Mouse (Mus musculus) neural tube, embryonic 13.5 days (tissue): ENCODE measurements around the gene Adcy7. TPM values are rescaled to one million over a fixed set of nuclear protein-coding genes. Genes with fewer than 3 reads are reported as not detected.

Experiments
- ATAC-seq: fragments of 200-750 bp; cut with Nextera tagmentation; 2 replicates; pipeline ENCODE4 v1.8.0; 2017; ENCODE audit warnings: low read depth, mild to moderate bottlenecking, moderate TSS enrichment, moderate library complexity
- H3K27ac ChIP-seq: fragments of 300-500 bp; sonication (generic); replicated peaks from 2 replicates; pipeline ENCODE4 v1.5.1; 2015; ENCODE audit warnings: moderate library complexity, mild to moderate bottlenecking, inconsistent platforms
- H3K27me3 ChIP-seq: fragments of 300-500 bp; sonication (generic); 2 replicates; pipeline ENCODE4 v1.6.1; 2015; ENCODE audit warnings: mild to moderate bottlenecking, inconsistent platforms
- H3K36me3 ChIP-seq: fragments of 300-500 bp; sonication (generic); 2 replicates; pipeline ENCODE4 v1.6.1; 2015; ENCODE audit warnings: mild to moderate bottlenecking, inconsistent platforms
- H3K4me1 ChIP-seq: fragments of 300-500 bp; sonication (generic); replicated peaks from 2 replicates; pipeline ENCODE4 v1.6.1; 2015; ENCODE audit warnings: inconsistent platforms
- H3K4me2 ChIP-seq: fragments of 300-500 bp; sonication (generic); 2 replicates; pipeline ENCODE4 v1.6.1; 2015; ENCODE audit warnings: inconsistent platforms, mild to moderate bottlenecking, moderate library complexity
- H3K4me3 ChIP-seq: fragments of 300-500 bp; sonication (generic); 2 replicates; pipeline ENCODE4 v1.5.1; 2015; ENCODE audit warnings: mild to moderate bottlenecking, inconsistent platforms
- H3K9ac ChIP-seq: fragments of 300-500 bp; sonication (generic); 2 replicates; pipeline ENCODE4 v1.6.1; 2015; ENCODE audit warnings: moderate library complexity, mild to moderate bottlenecking, inconsistent platforms
- H3K9me3 ChIP-seq: fragments of 300-500 bp; sonication (generic); 2 replicates; pipeline ENCODE4 v1.6.1; 2016; ENCODE audit warnings: inconsistent platforms
- WGBS: fragments of 180-500 bp; shearing (Covaris S2); methylation state at CpG from one replicate; pipeline ENCODE4 v1.1.7; 2015; 5-methylcytosine and 5-hydroxymethylcytosine counted together
- polyA plus RNA-seq: library from polyadenylated mRNA; unstranded; fragments of >200 nt; fragmentation: Nextera tagmentation; extraction: Ambion mirVana; gene quantifications from 2 replicates; pipeline ENCODE4 v1.2.1, GENCODE M21; 2015

The Adcy7 gene
- polyA plus RNA-seq = 2.5 and 3.2 TPM in 2 replicates

GRCm38 (mm10) chr8:88272231-88273050 is at the start of gene Adcy7:
Gene Adcy7, plus strand, starts transcription at chr8:88272403.
- Histone ChIP-seq H3K27ac (no peak within 1 kb of the TSS), H3K4me1 (peaks cover 10% of the 10 kb centered on the region), H3K4me3 (peak within 1 kb of the TSS; percentile 45), H3K36me3 (no peaks in the 10 kb centered on the region), H3K4me2 (peak within 1 kb of the TSS; percentile 90), H3K9me3 (no peaks in the 10 kb centered on the region), H3K9ac (peak within 1 kb of the TSS; percentile 71), H3K27me3 (peaks cover 34% of the 10 kb centered on the region)
- peak; percentile 77 for ATAC-seq
- 4% methylated on average over 62 of the region's 64 CpGs for WGBS

- Histone ChIP-seq H3K4me2 (no peak overlapping the region), H3K27me3 (no peaks in the 10 kb centered on the region), H3K9ac (0 out of 2 replicates have a peak overlapping the region, but pooled peaks have one; percentile 31), H3K4me3 (no peak overlapping the region), H3K9me3 (no peaks in the 10 kb centered on the region), H3K36me3 (no peaks in the 10 kb centered on the region), H3K4me1 (peaks cover 53% of the 10 kb centered on the region), H3K27ac (peak overlapping the region; percentile 84)
- 11% methylated on average over 5 of the region's 5 CpGs for WGBS
- peak; percentile 66 for ATAC-seq
Measured at GRCm38 (mm10) chr8:88225358-88225757, 46.8 kb upstream of the Adcy7 start.

- Histone ChIP-seq H3K27me3 (no peaks in the 10 kb centered on the region), H3K9ac (no peak overlapping the region), H3K4me3 (no peak overlapping the region), H3K9me3 (no peaks in the 10 kb centered on the region), H3K4me2 (peak overlapping the region; percentile 2; the same call in 1 of the 2 replicates), H3K4me1 (peaks cover 62% of the 10 kb centered on the region), H3K36me3 (no peaks in the 10 kb centered on the region), H3K27ac (peak overlapping the region; percentile 34; the same call in 1 of the 2 replicates)
- WGBS = 50% methylated on average over 6 of the region's 6 CpGs
- ATAC-seq = 0 out of 2 replicates have a peak, but pooled peaks have one; percentile 29
Measured at GRCm38 (mm10) chr8:88227851-88228250, 44.4 kb upstream of the Adcy7 start.

GRCm38 (mm10) chr8:88228286-88228685 is 43.9 kb upstream of the Adcy7 start:
- no peaks in the 10 kb centered on the region for H3K36me3 ChIP-seq
- 36% methylated on average over 1 of the region's 1 CpGs for WGBS
- H3K9ac ChIP-seq = no peak overlapping the region
- H3K9me3 ChIP-seq = no peaks in the 10 kb centered on the region
- H3K27ac ChIP-seq = peak overlapping the region; percentile 34; the same call in 1 of the 2 replicates
- ATAC-seq = no peak
- no peaks in the 10 kb centered on the region for H3K27me3 ChIP-seq
- H3K4me2 ChIP-seq = peak overlapping the region; percentile 2; the same call in 1 of the 2 replicates
- no peak overlapping the region for H3K4me3 ChIP-seq
- H3K4me1 ChIP-seq = peaks cover 67% of the 10 kb centered on the region

- Histone ChIP-seq H3K9me3 (no peaks in the 10 kb centered on the region), H3K27me3 (no peaks in the 10 kb centered on the region), H3K4me1 (peaks cover 71% of the 10 kb centered on the region), H3K27ac (no peak overlapping the region), H3K36me3 (no peaks in the 10 kb centered on the region), H3K4me3 (no peak overlapping the region), H3K4me2 (no peak overlapping the region), H3K9ac (no peak overlapping the region)
- no CpG with 5 or more reads among the region's 1 CpGs for WGBS
- no peak for ATAC-seq
Measured at GRCm38 (mm10) chr8:88228800-88229199, 43.4 kb upstream of the Adcy7 start.

GRCm38 (mm10) chr8:88236666-88237065 is 35.5 kb upstream of the Adcy7 start:
- no peak overlapping the region for H3K9ac ChIP-seq
- H3K27ac ChIP-seq = no peak overlapping the region
- H3K9me3 ChIP-seq = no peaks in the 10 kb centered on the region
- no peak for ATAC-seq
- peaks cover 31% of the 10 kb centered on the region for H3K4me1 ChIP-seq
- no peaks in the 10 kb centered on the region for H3K36me3 ChIP-seq
- H3K27me3 ChIP-seq = no peaks in the 10 kb centered on the region
- no peak overlapping the region for H3K4me2 ChIP-seq
- no peak overlapping the region for H3K4me3 ChIP-seq
- 78% methylated on average over 2 of the region's 2 CpGs for WGBS

- ATAC-seq = no peak
- no peak overlapping the region for H3K4me3 ChIP-seq
- no peaks in the 10 kb centered on the region for H3K36me3 ChIP-seq
- no peak overlapping the region for H3K4me2 ChIP-seq
- WGBS = 90% methylated on average over 2 of the region's 2 CpGs
- H3K9ac ChIP-seq = no peak overlapping the region
- H3K27me3 ChIP-seq = no peaks in the 10 kb centered on the region
- no peak overlapping the region for H3K27ac ChIP-seq
- no peaks in the 10 kb centered on the region for H3K9me3 ChIP-seq
- peaks cover 23% of the 10 kb centered on the region for H3K4me1 ChIP-seq
Measured at GRCm38 (mm10) chr8:88237606-88238005, 34.6 kb upstream of the Adcy7 start.

GRCm38 (mm10) chr8:88239277-88239676 is 32.9 kb upstream of the Adcy7 start:
- no peak for ATAC-seq
- H3K4me1 ChIP-seq = peaks cover 14% of the 10 kb centered on the region
- WGBS = 89% methylated on average over 5 of the region's 5 CpGs

GRCm38 (mm10) chr8:88241871-88242270 is 30.3 kb upstream of the Adcy7 start:
- ATAC-seq = no peak
- Histone ChIP-seq H3K27ac (no peak overlapping the region), H3K4me3 (no peak overlapping the region), H3K9me3 (no peaks in the 10 kb centered on the region), H3K36me3 (peaks cover 9% of the 10 kb centered on the region), H3K9ac (no peak overlapping the region), H3K4me1 (peaks cover 8% of the 10 kb centered on the region), H3K4me2 (no peak overlapping the region), H3K27me3 (no peaks in the 10 kb centered on the region)
- WGBS = 85% methylated on average over 4 of the region's 4 CpGs

More at GRCm38 (mm10) chr8:88239277-88239676, 32.9 kb upstream of the Adcy7 start:
- Histone ChIP-seq H3K9me3 (no peaks in the 10 kb centered on the region), H3K4me2 (no peak overlapping the region), H3K4me3 (no peak overlapping the region), H3K9ac (no peak overlapping the region), H3K27ac (no peak overlapping the region), H3K27me3 (no peaks in the 10 kb centered on the region), H3K36me3 (peaks cover 6% of the 10 kb centered on the region; the same call in 1 of the 2 replicates)

- Histone ChIP-seq H3K4me2 (no peak overlapping the region), H3K4me1 (no peaks in the 10 kb centered on the region), H3K27ac (no peak overlapping the region), H3K9ac (no peak overlapping the region), H3K27me3 (no peaks in the 10 kb centered on the region), H3K9me3 (no peaks in the 10 kb centered on the region), H3K4me3 (no peak overlapping the region), H3K36me3 (peaks cover 27% of the 10 kb centered on the region)
- ATAC-seq = peak; percentile 79; the same call in 1 of the 2 replicates
- whole genome bisulfite sequencing = 73% methylated on average over 4 of the region's 4 CpGs
Measured at GRCm38 (mm10) chr8:88244298-88244697, 27.9 kb upstream of the Adcy7 start.

GRCm38 (mm10) chr8:88252791-88253190 is 19.4 kb upstream of the Adcy7 start:
- WGBS = 84% methylated on average over 3 of the region's 3 CpGs
- no peaks in the 10 kb centered on the region for H3K27me3 ChIP-seq
- H3K36me3 ChIP-seq = peaks cover 77% of the 10 kb centered on the region
- H3K9me3 ChIP-seq = no peaks in the 10 kb centered on the region
- H3K9ac ChIP-seq = no peak overlapping the region
- no peak for ATAC-seq
- no peak overlapping the region for H3K27ac ChIP-seq
- no peaks in the 10 kb centered on the region for H3K4me1 ChIP-seq
- H3K4me3 ChIP-seq = no peak overlapping the region
- H3K4me2 ChIP-seq = no peak overlapping the region

GRCm38 (mm10) chr8:88254957-88255356 is 17.2 kb upstream of the Adcy7 start:
- H3K4me2 ChIP-seq = no peak overlapping the region
- no peaks in the 10 kb centered on the region for H3K9me3 ChIP-seq
- no peak for ATAC-seq
- H3K4me1 ChIP-seq = no peaks in the 10 kb centered on the region
- H3K27me3 ChIP-seq = no peaks in the 10 kb centered on the region
- H3K4me3 ChIP-seq = no peak overlapping the region
- H3K36me3 ChIP-seq = peaks cover 68% of the 10 kb centered on the region
- no peak overlapping the region for H3K9ac ChIP-seq
- 88% methylated on average over 7 of the region's 7 CpGs for WGBS
- no peak overlapping the region for H3K27ac ChIP-seq
